Mouse (Mus musculus) frontal cortex, postnatal 36 days (tissue): ENCODE measurements around the gene Tgm2.

Source experiments
- DNase-seq, 2 experiments: peaks; one replicate each; pipeline ENCODE4 v3.0.0; 2022; ENCODE audit warnings: low spot score in 2 of 2

Tgm2 gene

GRCm38 (mm10) chr2:158167496-158168205, 21.4 kb upstream of the Tgm2 start:
- DNase-seq, result no peak

DNA sequence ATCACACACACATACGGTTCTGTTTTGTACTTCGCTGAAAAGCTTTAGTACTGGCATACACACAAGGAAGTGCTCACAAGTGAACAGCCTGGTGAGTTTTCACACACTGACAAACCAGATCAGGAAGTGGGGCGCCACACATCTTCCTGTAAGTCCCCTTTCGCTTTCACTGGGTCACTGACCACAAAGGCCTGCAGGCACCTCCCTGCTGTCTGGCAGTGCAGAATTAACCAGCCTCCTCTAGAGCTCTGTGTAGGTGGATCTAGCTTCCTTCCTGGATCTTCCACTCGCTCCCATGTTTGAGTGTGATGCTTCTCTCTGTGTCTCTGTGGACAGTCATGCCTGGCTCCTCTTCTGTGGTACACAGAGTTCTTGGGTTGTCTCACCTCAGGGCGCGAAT, 20.4 kb upstream of the Tgm2 start:
- DNase-seq, result no peak

DNA sequence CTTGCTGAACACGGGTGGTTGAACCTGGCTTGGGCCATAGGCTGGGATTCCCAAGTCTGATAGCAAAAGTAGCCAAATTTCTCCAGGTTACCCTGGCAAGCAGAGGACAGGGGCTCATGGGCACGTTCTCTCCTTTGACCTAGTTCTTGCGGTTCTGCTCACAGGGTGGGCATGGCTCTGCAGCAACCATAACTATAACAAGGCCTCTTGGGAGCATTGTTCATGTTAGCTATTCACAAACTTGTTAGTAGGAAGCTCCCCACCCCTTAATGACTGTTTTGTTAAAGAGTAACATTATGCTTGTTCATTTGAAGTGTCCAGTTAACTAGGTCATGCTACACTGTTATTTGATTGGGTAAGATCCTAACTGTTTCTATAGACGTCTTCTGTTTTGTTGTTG, 19.5 kb upstream of the Tgm2 start:
- DNase-seq, result no peak

GRCm38 (mm10) chr2:158163034-158163433, 16.8 kb upstream of the Tgm2 start:
- no peak for DNase-seq

- DNase-seq, result no peak
Measured at GRCm38 (mm10) chr2:158161761-158162160, 15.5 kb upstream of the Tgm2 start.

GRCm38 (mm10) chr2:158159376-158160235, 13.4 kb upstream of the Tgm2 start:
- DNase-seq, result no peak

DNA sequence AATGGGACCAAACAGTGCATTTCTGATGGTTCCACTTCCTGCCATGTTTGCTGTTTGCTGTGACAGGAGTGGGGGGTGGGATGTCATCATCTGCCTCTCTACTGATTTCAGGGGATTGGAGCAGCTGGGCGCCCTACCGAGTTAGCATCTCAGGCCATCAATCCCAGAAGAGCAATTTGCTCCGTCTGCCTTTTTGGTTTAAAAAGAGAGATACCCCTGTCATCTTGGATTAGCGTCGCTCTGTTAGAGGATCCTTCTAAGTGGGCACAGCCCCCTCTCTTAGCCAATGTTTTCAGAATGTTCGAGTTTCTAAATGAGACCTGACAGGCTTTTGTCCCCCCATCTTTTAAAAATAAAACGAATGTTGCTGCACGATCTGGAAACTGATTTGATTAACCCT, 11.4 kb upstream of the Tgm2 start:
- no peak for DNase-seq

DNA sequence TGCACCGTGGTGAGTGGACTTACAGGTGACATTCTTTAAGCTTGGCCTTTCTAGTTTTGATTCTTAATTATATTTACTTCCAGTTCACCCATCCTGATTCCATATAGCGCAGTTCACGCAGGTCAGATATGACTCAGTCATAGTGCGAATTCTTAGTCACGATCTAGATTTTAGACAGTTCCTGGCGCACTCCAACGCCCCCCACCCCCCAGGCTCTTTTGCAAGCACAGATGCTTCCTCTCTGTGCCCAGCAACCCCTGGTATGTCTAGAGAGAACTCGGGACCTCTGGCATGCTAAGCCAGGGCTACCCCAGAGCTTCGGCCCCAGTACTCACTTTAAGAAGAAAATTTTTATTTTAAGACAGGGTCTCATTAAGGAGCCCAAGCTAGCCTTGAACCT, 10.3 kb upstream of the Tgm2 start:
- DNase-seq, result no peak

- DNase-seq, result no peak
Measured at GRCm38 (mm10) chr2:158155615-158156014, 9.4 kb upstream of the Tgm2 start.

- DNase-seq, result no peak
Measured at GRCm38 (mm10) chr2:158155101-158155500, 8.9 kb upstream of the Tgm2 start.

GRCm38 (mm10) chr2:158154641-158155040, 8.4 kb upstream of the Tgm2 start:
- DNase-seq, result no peak

DNA sequence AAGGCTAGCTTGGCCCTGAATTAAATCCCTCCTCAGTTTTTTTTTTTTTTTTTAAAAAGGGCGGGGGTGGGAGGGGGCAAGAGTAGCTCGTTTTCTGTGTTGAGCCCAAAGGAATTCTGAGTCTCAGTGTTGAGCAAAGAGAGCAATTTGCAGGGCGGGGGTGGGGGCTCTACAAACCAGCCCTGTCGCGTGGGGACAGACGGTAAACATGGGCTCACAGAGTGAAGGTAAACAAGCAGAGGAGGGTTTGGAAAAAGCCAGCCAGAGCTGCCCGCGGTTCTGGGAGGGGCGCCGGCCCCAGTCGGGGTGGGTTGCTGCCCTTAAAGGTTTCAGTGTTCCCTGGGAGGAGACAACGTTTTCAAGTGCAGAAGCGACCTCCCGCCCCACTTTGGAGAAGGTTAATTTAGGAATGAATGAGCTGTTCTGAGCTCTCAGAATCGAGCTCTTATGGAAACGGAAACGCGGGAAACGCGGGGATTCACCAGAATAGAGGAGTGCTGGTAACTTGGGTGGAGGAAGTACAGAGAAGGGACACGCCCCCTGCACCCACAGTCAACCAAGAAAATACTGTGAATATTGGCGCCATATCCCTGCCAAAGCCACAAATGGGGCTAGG, 7.6 kb upstream of the Tgm2 start:
- no peak for DNase-seq

GRCm38 (mm10) chr2:158152685-158153309, 6.6 kb upstream of the Tgm2 start:
- DNase-seq, result no peak

DNA sequence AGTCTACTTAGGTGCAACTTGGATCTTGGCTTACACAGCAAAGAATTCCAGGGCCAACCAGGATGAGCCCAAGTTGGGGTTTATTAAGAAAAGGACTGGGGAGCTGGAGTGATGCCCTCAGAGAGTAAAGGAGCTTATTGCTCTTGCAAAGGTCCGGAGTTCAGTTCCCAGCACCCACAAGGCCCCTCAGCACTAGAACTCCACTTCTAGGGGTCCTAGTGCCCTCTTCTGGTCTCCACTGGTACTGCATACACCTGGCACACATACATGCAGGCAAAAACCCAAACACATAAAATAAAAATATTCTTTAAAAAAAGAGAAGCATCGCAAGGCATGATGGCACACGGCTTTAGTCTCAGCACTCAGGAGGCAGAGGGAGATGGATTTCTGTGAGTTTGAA, 4.8 kb upstream of the Tgm2 start:
- DNase-seq, result no peak

DNA sequence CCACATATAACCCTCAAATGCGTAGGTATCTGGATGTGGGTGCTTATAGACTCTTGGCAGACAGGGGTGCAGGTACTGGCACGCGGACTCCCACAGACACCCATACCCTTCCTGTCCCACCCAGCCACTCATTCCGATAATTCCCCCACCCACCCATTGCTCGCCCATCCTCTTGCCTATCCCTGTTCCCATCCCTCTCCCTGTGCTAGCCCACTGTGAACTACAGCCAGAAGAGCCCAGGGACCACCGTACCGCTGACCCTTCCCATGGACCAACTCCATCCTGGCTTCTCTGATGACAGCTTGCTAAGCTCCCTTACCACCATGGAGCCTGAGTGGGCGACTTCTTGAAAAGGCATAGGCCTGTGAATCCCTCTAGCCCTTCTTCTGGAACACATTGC, 735 bp upstream of the Tgm2 start:
- DNase-seq, result no peak

GRCm38 (mm10) chr2:158145528-158146065, 639 bp downstream of the Tgm2 start:
- DNase-seq, result no peak

- no peak for DNase-seq
Measured at GRCm38 (mm10) chr2:158144750-158145527, 1.3 kb downstream of the Tgm2 start.

DNA sequence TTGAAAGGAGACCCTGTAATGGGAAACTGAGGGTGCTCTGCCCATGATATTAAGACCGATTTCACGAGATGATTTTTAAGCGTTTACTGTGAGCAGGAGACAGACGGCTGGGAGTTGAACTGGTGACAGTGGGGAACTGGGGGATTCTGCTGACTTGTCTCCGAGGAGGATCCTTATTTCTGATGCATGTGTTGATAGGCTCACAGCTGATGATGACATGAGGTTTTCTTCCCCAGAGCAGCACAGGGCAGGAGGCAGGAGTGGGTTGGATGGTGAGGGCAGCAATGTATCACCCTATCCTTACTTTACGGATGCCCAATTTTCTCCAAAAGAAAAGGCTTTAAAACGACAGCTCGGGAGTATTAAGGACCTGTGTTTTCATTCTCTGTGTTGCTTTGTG, 2.0 kb downstream of the Tgm2 start:
- DNase-seq, result no peak

DNA sequence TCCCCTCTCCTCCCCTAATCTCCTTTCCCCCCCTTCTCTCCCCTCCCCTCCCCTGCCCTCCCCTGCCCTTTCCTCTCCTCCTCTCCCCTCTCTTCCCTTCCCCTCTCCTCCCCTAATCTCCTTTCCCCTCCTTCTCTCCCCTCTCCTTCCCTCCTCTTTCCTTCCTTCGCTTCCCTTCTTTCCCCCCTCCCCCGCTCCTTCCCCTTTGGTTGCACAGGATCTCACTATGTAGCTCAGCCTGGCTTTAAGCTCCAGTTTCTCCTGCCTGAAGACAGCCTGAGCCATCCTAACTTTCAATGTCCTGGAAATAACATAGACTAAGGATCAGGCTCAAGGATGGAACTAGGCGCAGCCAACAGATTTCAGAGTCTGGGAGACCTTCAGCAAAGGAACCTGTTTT, 2.4 kb downstream of the Tgm2 start:
- no peak for DNase-seq

- DNase-seq, result no peak
Measured at GRCm38 (mm10) chr2:158142981-158143380, 3.3 kb downstream of the Tgm2 start.

GRCm38 (mm10) chr2:158141690-158142440, 4.4 kb downstream of the Tgm2 start:
- DNase-seq, result no peak
